Mouse (Mus musculus): ENCODE data around the gene Ugt1a2.

- no peak for TF ChIP-seq GATA1 (IDR thresholded peaks at IDR 0.05; ENCODE audit: low read length)
- TF ChIP-seq TAL1 (IDR thresholded peaks at IDR 0.05; ENCODE audit: low read length) = no peak
Measured at GRCm38 (mm10) chr1:88192136-88192535, 8.3 kb upstream of the Ugt1a2 start.
